Mouse (Mus musculus) embryonic facial prominence, embryonic 14.5 days (tissue): Measurements from ENCODE around the gene Arsg. TPM values are rescaled to one million over a fixed set of nuclear protein-coding genes. Genes with fewer than 3 reads are reported as not detected.

Source experiments
- ATAC-seq: fragments of 200-750 bp; cut with Nextera tagmentation; 2 replicates; pipeline ENCODE4 v1.8.0; 2017; ENCODE audit warnings: low read depth, moderate number of reproducible peaks, moderate TSS enrichment
- DNase-seq: peaks from one replicate; pipeline ENCODE4 v3.0.0-alpha.2; 2015; ENCODE audit warnings: low spot score
- H3K27ac ChIP-seq: fragments of 300-500 bp; sonication (generic); replicated peaks from 2 replicates; pipeline ENCODE4 v1.5.1; 2014; ENCODE audit warnings: low read depth, mild to moderate bottlenecking, low read length, moderate library complexity
- H3K27me3 ChIP-seq: fragments of 300-500 bp; sonication (generic); replicated peaks from 2 replicates; pipeline ENCODE4 v1.6.1; 2014; ENCODE audit warnings: low read length; ENCODE audit not compliant: control insufficient read depth, insufficient read depth
- H3K36me3 ChIP-seq: fragments of 300-500 bp; sonication (generic); 2 replicates; pipeline ENCODE4 v1.6.1; 2014; ENCODE audit warnings: low read length, mixed read lengths; ENCODE audit not compliant: control insufficient read depth, insufficient read depth
- H3K4me1 ChIP-seq: fragments of 300-500 bp; sonication (generic); 2 replicates; pipeline ENCODE4 v1.6.1; 2014; ENCODE audit warnings: antibody characterized with exemption, low read length; ENCODE audit not compliant: control insufficient read depth, insufficient read depth
- H3K4me2 ChIP-seq: fragments of 300-500 bp; sonication (generic); 2 replicates; pipeline ENCODE4 v1.6.1; 2014; ENCODE audit warnings: low read depth, mild to moderate bottlenecking, low read length, moderate library complexity, mixed read lengths
- H3K4me3 ChIP-seq: fragments of 300-500 bp; sonication (generic); 2 replicates; pipeline ENCODE4 v1.5.1; 2014; ENCODE audit warnings: low read depth, mild to moderate bottlenecking, low read length
- H3K9ac ChIP-seq: fragments of 300-500 bp; sonication (generic); 2 replicates; pipeline ENCODE4 v1.6.1; 2014; ENCODE audit warnings: low read depth, mild to moderate bottlenecking, low read length, moderate library complexity, mixed read lengths
- H3K9me3 ChIP-seq: fragments of 300-500 bp; sonication (generic); 2 replicates; pipeline ENCODE4 v1.6.1; 2016; ENCODE audit warnings: low read length; ENCODE audit not compliant: control insufficient read depth
- WGBS: fragments of 180-500 bp; shearing (Covaris S2); extraction: QIAGEN DNeasy Blood & Tissue Kit; methylation state at CpG from one replicate; pipeline ENCODE4 v1.1.7; 2014; 5-methylcytosine and 5-hydroxymethylcytosine counted together
- polyA plus RNA-seq: library from polyadenylated mRNA; unstranded; fragments of >200 nt; fragmentation: Nextera tagmentation; extraction: Ambion mirVana; gene quantifications from 2 replicates; pipeline ENCODE4 v1.2.1, GENCODE M21; 2014

Arsg gene
- polyA plus RNA-seq, 1 experiment from 2014 or later = 4.3 TPM

- no peak overlapping the region for H3K9ac ChIP-seq
- peaks cover 17% of the 10 kb centered on the region for H3K4me1 ChIP-seq
- H3K36me3 ChIP-seq = no peaks in the 10 kb centered on the region
- H3K4me2 ChIP-seq = no peak overlapping the region
- ATAC-seq = 0 out of 2 replicates have a peak, but pooled peaks have one; percentile 17
- peak; percentile 57 for DNase-seq
- H3K27me3 ChIP-seq = no peaks in the 10 kb centered on the region
- WGBS = 71% methylated on average over 15 of the region's 15 CpGs
- no peak overlapping the region for H3K4me3 ChIP-seq
- H3K9me3 ChIP-seq = no peaks in the 10 kb centered on the region
- no peak overlapping the region for H3K27ac ChIP-seq
Observed at GRCm38 (mm10) chr11:109564466-109565214, 91.5 kb downstream of the Arsg start.

DNA sequence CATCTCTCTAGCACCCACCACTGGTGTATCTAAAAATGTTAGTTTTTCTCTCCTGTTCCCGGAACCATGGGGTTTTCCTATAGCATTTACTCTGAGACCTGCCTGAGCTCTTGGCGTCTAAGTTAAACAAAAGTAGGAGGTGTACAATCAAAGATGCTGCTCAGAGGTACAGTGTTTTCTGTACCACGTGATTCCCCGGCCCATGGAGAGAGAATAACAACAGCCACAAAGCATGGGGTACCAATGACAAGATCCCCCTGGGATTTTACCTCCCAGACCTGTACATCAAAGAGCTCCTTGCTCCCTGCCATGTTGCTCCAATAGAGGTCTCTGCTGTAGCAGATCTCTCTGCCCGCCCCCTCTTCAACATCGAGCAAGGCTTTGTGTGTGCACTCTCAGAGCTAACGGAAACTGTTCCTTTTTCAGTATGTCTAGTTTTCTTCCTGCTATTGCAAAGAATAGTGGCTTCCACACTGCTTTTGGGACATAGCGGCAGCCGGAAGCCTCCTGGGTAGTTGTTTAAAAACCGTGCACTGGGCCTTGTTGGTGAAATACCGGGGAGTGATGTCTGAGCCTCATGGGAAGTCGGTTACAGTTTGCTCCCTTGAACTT lies 95.9 kb downstream of the Arsg start:
- H3K9me3 ChIP-seq = no peaks in the 10 kb centered on the region
- WGBS = 62% methylated on average over 12 of the region's 12 CpGs
- H3K4me2 ChIP-seq = no peak overlapping the region
- H3K27ac ChIP-seq = no peak overlapping the region
- peaks cover 6% of the 10 kb centered on the region; the same call in 1 of the 2 replicates for H3K36me3 ChIP-seq
- ATAC-seq (no peak), DNase-seq (no peak)
- H3K4me3 ChIP-seq = no peak overlapping the region
- no peaks in the 10 kb centered on the region for H3K4me1 ChIP-seq
- no peaks in the 10 kb centered on the region for H3K27me3 ChIP-seq
- H3K9ac ChIP-seq = no peak overlapping the region

GRCm38 (mm10) chr11:109569809-109570208 lies 96.6 kb downstream of the Arsg start:
- no peak for DNase-seq

DNA sequence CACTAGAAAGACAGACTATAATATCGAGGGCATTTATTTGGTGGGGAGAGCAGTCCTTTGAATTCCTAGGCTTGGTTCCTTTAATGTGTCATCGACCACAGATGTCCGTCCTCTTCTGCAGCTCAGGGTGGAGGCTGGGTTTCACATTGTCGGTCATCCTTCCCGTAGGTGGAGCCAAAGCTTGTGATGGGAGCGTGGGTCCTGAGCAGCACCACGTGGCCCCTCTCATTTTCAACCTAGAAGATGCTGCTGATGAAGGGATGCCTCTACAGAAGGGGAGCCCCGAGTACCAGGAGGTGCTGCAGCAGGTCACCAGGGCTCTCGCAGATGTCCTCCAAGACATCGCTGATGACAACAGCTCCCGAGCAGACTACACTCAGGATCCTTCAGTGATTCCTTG lies 98.9 kb downstream of the Arsg start:
- ATAC-seq (no peak), DNase-seq (no peak)
- 81% methylated on average over 11 of the region's 11 CpGs for WGBS
- Histone ChIP-seq H3K4me3 (no peak overlapping the region), H3K4me1 (no peaks in the 10 kb centered on the region), H3K9ac (no peak overlapping the region), H3K27me3 (no peaks in the 10 kb centered on the region), H3K36me3 (peaks cover 20% of the 10 kb centered on the region), H3K9me3 (no peaks in the 10 kb centered on the region), H3K4me2 (no peak overlapping the region), H3K27ac (no peak overlapping the region)

More at GRCm38 (mm10) chr11:109569809-109570208, 96.6 kb downstream of the Arsg start:
- Histone ChIP-seq H3K36me3 (peaks cover 6% of the 10 kb centered on the region; the same call in 1 of the 2 replicates), H3K9ac (no peak overlapping the region), H3K27me3 (no peaks in the 10 kb centered on the region), H3K27ac (no peak overlapping the region), H3K9me3 (no peaks in the 10 kb centered on the region), H3K4me2 (no peak overlapping the region), H3K4me1 (no peaks in the 10 kb centered on the region), H3K4me3 (no peak overlapping the region)
- no peak for ATAC-seq
- 72% methylated on average over 7 of the region's 7 CpGs for WGBS

DNA sequence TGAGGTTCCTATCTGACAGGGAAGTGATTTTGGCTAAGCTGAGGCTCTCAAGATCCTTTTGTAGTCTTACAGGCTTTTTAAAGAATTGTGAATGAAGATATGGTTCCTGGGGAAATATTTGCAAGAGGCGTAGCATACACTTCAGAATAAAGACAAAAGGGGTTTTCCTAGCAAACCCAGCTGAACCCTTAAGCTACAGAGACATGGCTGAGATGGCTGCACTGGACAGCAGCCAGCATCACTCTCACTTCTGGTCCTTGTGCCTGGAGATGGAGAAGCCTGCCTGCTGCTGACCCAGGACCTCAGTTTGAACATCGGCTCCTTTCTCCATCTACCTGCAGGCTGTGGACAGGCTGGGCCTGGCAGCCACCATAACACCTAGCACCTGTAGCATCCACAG lies 101.4 kb downstream of the Arsg start:
- no peak overlapping the region for H3K4me2 ChIP-seq
- ATAC-seq (no peak), DNase-seq (no peak)
- 82% methylated on average over 2 of the region's 2 CpGs for WGBS
- no peak overlapping the region for H3K27ac ChIP-seq
- H3K4me3 ChIP-seq = no peak overlapping the region
- H3K36me3 ChIP-seq = peaks cover 43% of the 10 kb centered on the region
- no peaks in the 10 kb centered on the region for H3K9me3 ChIP-seq
- H3K27me3 ChIP-seq = no peaks in the 10 kb centered on the region
- no peak overlapping the region for H3K9ac ChIP-seq
- H3K4me1 ChIP-seq = no peaks in the 10 kb centered on the region

- Histone ChIP-seq H3K4me2 (no peak overlapping the region), H3K27ac (no peak overlapping the region), H3K4me3 (no peak overlapping the region), H3K36me3 (peaks cover 48% of the 10 kb centered on the region), H3K9me3 (no peaks in the 10 kb centered on the region), H3K9ac (no peak overlapping the region), H3K4me1 (no peaks in the 10 kb centered on the region), H3K27me3 (no peaks in the 10 kb centered on the region)
- WGBS = 78% methylated on average over 6 of the region's 6 CpGs
- no peak for ATAC-seq
- peak; percentile 56 for DNase-seq
Observed at GRCm38 (mm10) chr11:109575832-109576231, 102.7 kb downstream of the Arsg start.

DNA sequence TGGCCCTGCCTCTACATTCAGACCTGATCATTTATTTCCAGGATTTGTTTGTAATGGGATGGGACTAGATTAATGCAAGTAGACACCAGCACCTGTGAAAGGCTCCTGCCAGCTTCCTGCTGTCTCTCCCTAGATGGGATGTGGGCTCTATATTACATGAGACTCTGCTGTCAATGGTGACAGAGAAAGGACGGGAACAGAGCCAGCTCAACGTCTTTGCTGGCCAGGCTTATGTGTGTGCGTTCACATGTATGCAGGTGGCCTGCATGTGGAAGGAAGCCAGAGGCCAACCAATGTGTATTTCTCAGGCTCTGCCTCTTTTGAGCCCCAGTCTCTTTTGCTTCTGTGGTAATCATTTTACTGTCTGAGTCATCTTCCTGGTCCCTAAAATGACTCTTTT lies 105.4 kb downstream of the Arsg start:
- Histone ChIP-seq H3K9me3 (no peaks in the 10 kb centered on the region), H3K36me3 (peaks cover 64% of the 10 kb centered on the region), H3K9ac (no peak overlapping the region), H3K4me2 (no peak overlapping the region), H3K27me3 (no peaks in the 10 kb centered on the region), H3K4me3 (no peak overlapping the region), H3K27ac (no peak overlapping the region), H3K4me1 (no peaks in the 10 kb centered on the region)
- 77% methylated on average over 3 of the region's 3 CpGs for WGBS
- DNase-seq = no peak
- ATAC-seq = no peak

- WGBS = 82% methylated on average over 9 of the region's 9 CpGs
- no peaks in the 10 kb centered on the region for H3K9me3 ChIP-seq
Observed at GRCm38 (mm10) chr11:109579999-109580398, 106.8 kb downstream of the Arsg start.

More at GRCm38 (mm10) chr11:109579999-109580398, 106.8 kb downstream of the Arsg start:
- DNase-seq = no peak
- no peak overlapping the region for H3K27ac ChIP-seq
- no peaks in the 10 kb centered on the region for H3K27me3 ChIP-seq
- no peak overlapping the region for H3K9ac ChIP-seq
- H3K4me1 ChIP-seq = no peaks in the 10 kb centered on the region
- no peak for ATAC-seq
- no peak overlapping the region for H3K4me2 ChIP-seq
- peaks cover 79% of the 10 kb centered on the region for H3K36me3 ChIP-seq
- H3K4me3 ChIP-seq = no peak overlapping the region
